Comparison of ENCODE assay signal across 8 mouse cellular contexts in genomic region chr7:107593904-107594303, GRCm38 (mm10). TPM values are rescaled to one million over a fixed set of nuclear protein-coding genes. Genes with fewer than 3 reads are reported as not detected.
DNase-seq lines count a peak whose midpoint lies in the region; ATAC-seq and TF ChIP-seq lines count a peak whose summit lies in the region.

No protein-coding gene starts in this region.

- ATAC-seq in kidney, postnatal 0 days (replicated peaks; ENCODE audit: low FRiP score, low read depth): no peak
- no peak for ATAC-seq in forebrain, postnatal 0 days
- no peak for ATAC-seq in limb, embryonic 11.5 days (ENCODE audit: insufficient number of reproducible peaks, low FRiP score, low TSS enrichment, low read depth)
- ATAC-seq in midbrain, embryonic 15.5 days (replicated peaks): no peak; the same call in 1 of the 2 replicates

- H3K4me3 ChIP-seq in kidney, postnatal 0 days (replicated peaks; ENCODE audit: low read depth, low read length): no peak overlapping the region
- H3K4me3 ChIP-seq in forebrain, postnatal 0 days (ENCODE audit: low read depth, low read length): no peak overlapping the region
- H3K4me3 ChIP-seq in limb, embryonic 11.5 days (ENCODE audit: low read depth, low read length): no peak overlapping the region
- H3K4me3 ChIP-seq in midbrain, embryonic 15.5 days: peak overlapping the region; percentile 69

- H3K9me3 ChIP-seq in kidney, postnatal 0 days (replicated peaks; ENCODE audit: low read length): no peaks in the 10 kb centered on the region
- no peaks in the 10 kb centered on the region for H3K9me3 ChIP-seq in forebrain, postnatal 0 days (ENCODE audit: low read length)
- H3K9me3 ChIP-seq in limb, embryonic 11.5 days (ENCODE audit: control insufficient read depth, low read length): no peaks in the 10 kb centered on the region
- no peaks in the 10 kb centered on the region for H3K9me3 ChIP-seq in midbrain, embryonic 15.5 days

- no peak for TF ChIP-seq CTCF in kidney, postnatal 0 days (IDR thresholded peaks at IDR 0.05; ENCODE audit: low read depth)
- TF ChIP-seq CTCF in forebrain, postnatal 0 days (IDR thresholded peaks at IDR 0.05; ENCODE audit: low read depth): no peak

- no peak overlapping the region for H3K9ac ChIP-seq in kidney, postnatal 0 days (ENCODE audit: low read depth, low read length)
- no peak overlapping the region for H3K9ac ChIP-seq in forebrain, postnatal 0 days
- H3K9ac ChIP-seq in limb, embryonic 11.5 days (ENCODE audit: low read length): no peak overlapping the region
- no peak overlapping the region for H3K9ac ChIP-seq in midbrain, embryonic 15.5 days

- H3K27ac ChIP-seq in kidney, postnatal 0 days: peak overlapping the region; percentile 81; the same call in 1 of the 2 replicates
- no peak overlapping the region for H3K27ac ChIP-seq in forebrain, postnatal 0 days (ENCODE audit: low read depth, low read length)
- no peak overlapping the region for H3K27ac ChIP-seq in limb, embryonic 11.5 days (replicated peaks; ENCODE audit: low read depth, low read length)
- no peak overlapping the region for H3K27ac ChIP-seq in midbrain, embryonic 15.5 days

- H3K36me3 ChIP-seq in kidney, postnatal 0 days (ENCODE audit: insufficient read depth, low read length): no peaks in the 10 kb centered on the region
- no peaks in the 10 kb centered on the region for H3K36me3 ChIP-seq in forebrain, postnatal 0 days (ENCODE audit: insufficient read depth)
- H3K36me3 ChIP-seq in limb, embryonic 11.5 days (ENCODE audit: control insufficient read depth, insufficient read depth, low read length): 0 out of 2 replicates have a peak, but pooled peaks cover 2% of the 10 kb centered on the region
- H3K36me3 ChIP-seq in midbrain, embryonic 15.5 days (replicated peaks): no peaks in the 10 kb centered on the region

- no peak for DNase-seq in kidney, postnatal 0 days (ENCODE audit: low spot score)
- DNase-seq in kidney, adult 18-20 months: no peak
- no peak for DNase-seq in forebrain, postnatal 0 days
- no peak for DNase-seq in limb, embryonic 11.5 days (ENCODE audit: low spot score)
- DNase-seq in embryo, embryonic 10 days (ENCODE audit: low spot score): no peak
- DNase-seq in embryo, embryonic 11 days: no peak
- no peak for DNase-seq in thymus, adult 18-20 months

- peak overlapping the region; percentile 88 for H3K4me2 ChIP-seq in kidney, postnatal 0 days (ENCODE audit: low read length)
- peak overlapping the region; percentile 93 for H3K4me2 ChIP-seq in forebrain, postnatal 0 days (ENCODE audit: low read depth)
- H3K4me2 ChIP-seq in limb, embryonic 11.5 days (ENCODE audit: low read depth, severe bottlenecking): peak overlapping the region; percentile 84; the same call in 1 of the 2 replicates
- peak overlapping the region; percentile 98 for H3K4me2 ChIP-seq in midbrain, embryonic 15.5 days

- H3K4me1 ChIP-seq in kidney, postnatal 0 days (replicated peaks; ENCODE audit: insufficient read depth, low read length): 0 out of 2 replicates have a peak, but pooled peaks cover 2% of the 10 kb centered on the region
- no peaks in the 10 kb centered on the region for H3K4me1 ChIP-seq in forebrain, postnatal 0 days (ENCODE audit: insufficient read depth)
- H3K4me1 ChIP-seq in limb, embryonic 11.5 days (ENCODE audit: control insufficient read depth, insufficient read depth, low read length): peaks cover 9% of the 10 kb centered on the region
- peaks cover 10% of the 10 kb centered on the region for H3K4me1 ChIP-seq in midbrain, embryonic 15.5 days

- no peaks in the 10 kb centered on the region for H3K27me3 ChIP-seq in kidney, postnatal 0 days (ENCODE audit: insufficient read depth, low read length)
- H3K27me3 ChIP-seq in forebrain, postnatal 0 days (ENCODE audit: insufficient read depth, low read length): no peaks in the 10 kb centered on the region; the same call in 1 of the 2 replicates
- no peaks in the 10 kb centered on the region for H3K27me3 ChIP-seq in limb, embryonic 11.5 days (ENCODE audit: control insufficient read depth, insufficient read depth, low read length)
- H3K27me3 ChIP-seq in midbrain, embryonic 15.5 days (replicated peaks): no peaks in the 10 kb centered on the region; the same call in 1 of the 2 replicates

- WGBS in kidney, postnatal 0 days: 37% methylated on average over 7 of the region's 7 CpGs
- WGBS in forebrain, postnatal 0 days: 36% methylated on average over 7 of the region's 7 CpGs
- WGBS in limb, embryonic 11.5 days: 34% methylated on average over 7 of the region's 7 CpGs
- 32% methylated on average over 7 of the region's 7 CpGs for WGBS in midbrain, embryonic 15.5 days

RNA-seq across cellular contexts. Expression of gene Ppfibp2, which starts 1.1 kb away (rescaled TPM):
- 7.2 and 8.3 TPM in 2 replicates for polyA plus RNA-seq in kidney, postnatal 0 days (2015; fragmentation: Nextera tagmentation; extraction: Ambion mirVana)
- total RNA-seq in forebrain, postnatal 0 days (2014; rRNA removed): 2.8 and 3.1 TPM in 2 replicates
- polyA plus RNA-seq in forebrain, postnatal 0 days (2015; fragmentation: Nextera tagmentation; extraction: Ambion mirVana): 1.2 TPM in 2 replicates
- polyA plus RNA-seq in limb, embryonic 11.5 days (2014; fragmentation: Nextera tagmentation; extraction: Ambion mirVana): 18.3 and 18.8 TPM in 2 replicates
- 1.5 and 1.7 TPM in 2 replicates for polyA plus RNA-seq in midbrain, embryonic 15.5 days (2015; fragmentation: Nextera tagmentation; extraction: Ambion mirVana)

RNA-seq across cellular contexts. Expression of gene Olfml1, which starts 26.7 kb away (rescaled TPM):
- polyA plus RNA-seq in kidney, postnatal 0 days (2015; fragmentation: Nextera tagmentation; extraction: Ambion mirVana): 24.5 and 24.9 TPM in 2 replicates
- total RNA-seq in forebrain, postnatal 0 days (2014; rRNA removed): 2.0 and 3.1 TPM in 2 replicates
- polyA plus RNA-seq in forebrain, postnatal 0 days (2015; fragmentation: Nextera tagmentation; extraction: Ambion mirVana): 5.6 and 6.3 TPM in 2 replicates
- polyA plus RNA-seq in limb, embryonic 11.5 days (2014; fragmentation: Nextera tagmentation; extraction: Ambion mirVana): 26.0 TPM in 2 replicates
- 3.1 and 4.6 TPM in 2 replicates for polyA plus RNA-seq in midbrain, embryonic 15.5 days (2015; fragmentation: Nextera tagmentation; extraction: Ambion mirVana)

RNA-seq across cellular contexts. Expression of gene 5330417H12Rik, which starts 31.1 kb away (rescaled TPM):
- not detected in 2 replicates for polyA plus RNA-seq in kidney, postnatal 0 days (2015; fragmentation: Nextera tagmentation; extraction: Ambion mirVana)
- not detected in 2 replicates for total RNA-seq in forebrain, postnatal 0 days (2014; rRNA removed)
- not detected in 2 replicates for polyA plus RNA-seq in forebrain, postnatal 0 days (2015; fragmentation: Nextera tagmentation; extraction: Ambion mirVana)
- not detected in 2 replicates for polyA plus RNA-seq in limb, embryonic 11.5 days (2014; fragmentation: Nextera tagmentation; extraction: Ambion mirVana)
- polyA plus RNA-seq in midbrain, embryonic 15.5 days (2015; fragmentation: Nextera tagmentation; extraction: Ambion mirVana): not detected in 2 replicates
